Comparison of ENCODE assay signal across 12 mouse cellular contexts in genomic region chr10:117151241-117151640, GRCm38 (mm10). TPM values are rescaled to one million over a fixed set of nuclear protein-coding genes. Genes with fewer than 3 reads are reported as not detected.
A peak's percentile ranks its signal among the peaks of the same experiment; 100 is the strongest.
DNase-seq lines count a peak whose midpoint lies in the region; ATAC-seq and TF ChIP-seq lines count a peak whose summit lies in the region.
"Had no signal": no experiment of that assay in that cellular context is flagged by ENCODE, and none has a peak within 500 bp of the region (broad histone marks: within the 10 kb centered on the region; RNA-seq: fewer than 3 reads in every experiment).

No protein-coding gene starts in this region.

- no peak overlapping the region for H3K4me3 ChIP-seq in lung, embryonic 14.5 days (ENCODE audit: low read depth, low read length)
- no peak overlapping the region for H3K4me3 ChIP-seq in lung, adult 2 months (replicated peaks; ENCODE audit: extremely low read depth, low read depth, low read length)
- no peak overlapping the region for H3K4me3 ChIP-seq in liver, embryonic 13.5 days (replicated peaks)
- no peak overlapping the region for H3K4me3 ChIP-seq in thymus, adult 2 months (ENCODE audit: control insufficient read depth, insufficient read depth, low read length)

- H3K9me3 ChIP-seq in lung, embryonic 14.5 days (ENCODE audit: low read depth, low read length), result no peaks in the 10 kb centered on the region
- H3K9me3 ChIP-seq in liver, embryonic 13.5 days (replicated peaks), result no peaks in the 10 kb centered on the region

- ATAC-seq in lung, embryonic 14.5 days (ENCODE audit: insufficient read depth), result no peak
- no peak for ATAC-seq in liver, embryonic 13.5 days (ENCODE audit: low read depth)

- H3K27ac ChIP-seq in lung, embryonic 14.5 days (ENCODE audit: low read depth), result no peak overlapping the region
- peak overlapping the region; percentile 48 for H3K27ac ChIP-seq in liver, embryonic 13.5 days
- H3K27ac ChIP-seq in thymus, adult 2 months (ENCODE audit: control insufficient read depth, insufficient read depth, low read length), result no peak overlapping the region

- no peak for TF ChIP-seq POLR2A in lung, adult 2 months (IDR thresholded peaks at IDR 0.05; ENCODE audit: borderline replicate concordance, extremely low read depth, low read depth, low read length)
- TF ChIP-seq POLR2A in thymus, adult 2 months (IDR thresholded peaks at IDR 0.05; ENCODE audit: control insufficient read depth, extremely low read depth, insufficient read depth, low read length, poor library complexity), result no peak

- intact Hi-C loops in heart, postnatal 36 days (cut with DNase I), result loop anchor here (5.0 kb wide), 1 partner anchor 56 kb away; no protein-coding TSS in a partner anchor

- WGBS in lung, embryonic 14.5 days, result 21% methylated on average over 11 of the region's 11 CpGs
- 53% methylated on average over 11 of the region's 11 CpGs for WGBS in lung, adult 2 months
- 49% methylated on average over 11 of the region's 11 CpGs for WGBS in liver, embryonic 13.5 days (ENCODE audit: insufficient replicate concordance)
- 88% methylated on average over 11 of the region's 11 CpGs for WGBS in thymus, adult 2 months

- H3K27me3 ChIP-seq in lung, embryonic 14.5 days (ENCODE audit: insufficient read depth, low read length), result no peaks in the 10 kb centered on the region
- H3K27me3 ChIP-seq in liver, embryonic 13.5 days, result no peaks in the 10 kb centered on the region
- no peaks in the 10 kb centered on the region for H3K27me3 ChIP-seq in thymus, adult 2 months (ENCODE audit: control insufficient read depth, insufficient read depth, low read length)

- H3K9ac ChIP-seq in lung, embryonic 14.5 days, result no peak overlapping the region
- peak overlapping the region; percentile 42 for H3K9ac ChIP-seq in liver, embryonic 13.5 days

- no peak for TF ChIP-seq CTCF in lung, embryonic 14.5 days (IDR thresholded peaks at IDR 0.05; ENCODE audit: low read depth)
- TF ChIP-seq CTCF in lung, adult 2 months (IDR thresholded peaks at IDR 0.05; ENCODE audit: insufficient read depth, low read length), result no peak
- no peak for TF ChIP-seq CTCF in thymus, adult 2 months (IDR thresholded peaks at IDR 0.05; ENCODE audit: borderline replicate concordance, control insufficient read depth, extremely low read depth, insufficient read depth, low read length, poor library complexity)

- H3K4me2 ChIP-seq in lung, embryonic 14.5 days, result peak overlapping the region; percentile 66
- H3K4me2 ChIP-seq in liver, embryonic 13.5 days, result peak overlapping the region; percentile 84

- DNase-seq in heart, adult 11 months, result peak; percentile 58
- no peak for DNase-seq in heart, postnatal 36 days
- peak; percentile 45 for DNase-seq in lung, embryonic 14.5 days
- no peak for DNase-seq in lung, adult 2 months
- DNase-seq in adipocyte (ENCODE audit: low spot score), result peak; percentile 44
- DNase-seq in liver, embryonic 13.5 days, result no peak
- no peak for DNase-seq in yolk sac, embryonic 10.5 days (ENCODE audit: low spot score)
- no peak for DNase-seq in thymus, adult 2 months
- DNase-seq: adrenal gland, adult 8-10 months; cerebellum, adult 9-11 months; layer of hippocampus, postnatal 36 days; spleen, adult 18-20 months had no signal

- H3K36me3 ChIP-seq in lung, embryonic 14.5 days (ENCODE audit: insufficient read depth), result no peaks in the 10 kb centered on the region
- H3K36me3 ChIP-seq in liver, embryonic 13.5 days, result no peaks in the 10 kb centered on the region
- H3K36me3 ChIP-seq in thymus, adult 2 months (ENCODE audit: control insufficient read depth, insufficient read depth, low read length), result no peaks in the 10 kb centered on the region

- peaks cover 18% of the 10 kb centered on the region for H3K4me1 ChIP-seq in lung, embryonic 14.5 days (ENCODE audit: insufficient read depth)
- peaks cover 5% of the 10 kb centered on the region for H3K4me1 ChIP-seq in lung, adult 2 months (ENCODE audit: control insufficient read depth, insufficient read depth, low read length)
- H3K4me1 ChIP-seq in liver, embryonic 13.5 days (replicated peaks), result peaks cover 48% of the 10 kb centered on the region
- H3K4me1 ChIP-seq in thymus, adult 2 months (replicated peaks; ENCODE audit: control insufficient read depth, insufficient read depth, low read length), result peaks cover 9% of the 10 kb centered on the region

RNA-seq across cellular contexts. Expression of gene Frs2, which starts 2.9 kb away (rescaled TPM):
- 10 to 100 TPM; 16.2 to 17.7 TPM for total RNA-seq in heart, postnatal 36 days (2021)
- 26.4 and 27.8 TPM in 2 replicates for polyA plus RNA-seq in lung, embryonic 14.5 days (2014; fragmentation: Nextera tagmentation; extraction: Ambion mirVana)
- polyA plus RNA-seq in lung, adult 2 months (2012; rRNA removed), result 9.8 and 14.9 TPM in 2 replicates
- polyA plus RNA-seq in liver, embryonic 13.5 days (2015; fragmentation: Nextera tagmentation; extraction: Ambion mirVana), result 8.1 and 11.7 TPM in 2 replicates
- 19.8 and 21.1 TPM in 2 replicates for polyA plus RNA-seq in thymus, adult 2 months (2012; rRNA removed)

Comparison
In these comparisons a context has a peak if more than half of its experiments do, and no peak if none do; other contexts are left out.
1. DNase-seq: peak in heart, adult 11 months (single experiment), lung, embryonic 14.5 days (single experiment) and adipocyte (single experiment); none in heart, postnatal 36 days (0 of 2), lung, adult 2 months (single experiment), liver, embryonic 13.5 days (single experiment), yolk sac, embryonic 10.5 days (single experiment) and thymus, adult 2 months (single experiment).